Mouse (Mus musculus) heart, embryonic 12.5 days (tissue): ENCODE measurements around the gene Calm3. TPM values are rescaled to one million over a fixed set of nuclear protein-coding genes. Genes with fewer than 3 reads are reported as not detected.

Experiments used
- ATAC-seq: fragments of 200-750 bp; cut with Nextera tagmentation; 2 replicates; pipeline ENCODE4 v1.8.0; 2017; ENCODE audit warnings: moderate TSS enrichment, moderate library complexity; ENCODE audit not compliant: insufficient number of reproducible peaks, low FRiP score
- H3K27ac ChIP-seq: fragments of 300-500 bp; sonication (generic); 2 replicates; pipeline ENCODE4 v1.5.1; 2016; ENCODE audit warnings: mild to moderate bottlenecking, moderate library complexity; ENCODE audit not compliant: poor library complexity, severe bottlenecking
- H3K27me3 ChIP-seq: fragments of 300-500 bp; sonication (generic); replicated peaks from 2 replicates; pipeline ENCODE4 v1.6.1; 2016; ENCODE audit warnings: mild to moderate bottlenecking, moderate library complexity
- H3K36me3 ChIP-seq: fragments of 300-500 bp; sonication (generic); 2 replicates; pipeline ENCODE4 v1.6.1; 2016; ENCODE audit warnings: mild to moderate bottlenecking, moderate library complexity
- H3K4me1 ChIP-seq: fragments of 300-500 bp; sonication (generic); replicated peaks from 2 replicates; pipeline ENCODE4 v1.6.1; 2016; ENCODE audit warnings: mild to moderate bottlenecking
- H3K4me2 ChIP-seq: fragments of 300-500 bp; sonication (generic); 2 replicates; pipeline ENCODE4 v1.6.1; 2016; ENCODE audit warnings: mild to moderate bottlenecking, moderate library complexity
- H3K4me3 ChIP-seq: fragments of 300-500 bp; sonication (generic); 2 replicates; pipeline ENCODE4 v1.5.1; 2016; ENCODE audit warnings: mild to moderate bottlenecking
- H3K9ac ChIP-seq: fragments of 300-500 bp; sonication (generic); 2 replicates; pipeline ENCODE4 v1.6.1; 2016; ENCODE audit warnings: mild to moderate bottlenecking, moderate library complexity
- H3K9me3 ChIP-seq: fragments of 300-500 bp; sonication (generic); replicated peaks from 2 replicates; pipeline ENCODE4 v1.6.1; 2016; ENCODE audit warnings: mild to moderate bottlenecking, moderate library complexity
- WGBS: fragments of 180-500 bp; shearing (Covaris S2); methylation state at CpG from one replicate; pipeline ENCODE4 v1.1.7; 2016; 5-methylcytosine and 5-hydroxymethylcytosine counted together
- polyA plus RNA-seq: library from polyadenylated mRNA; unstranded; fragments of >200 nt; fragmentation: Nextera tagmentation; extraction: Ambion mirVana; gene quantifications from 2 replicates; pipeline ENCODE4 v1.2.1, GENCODE M21; 2016

The Calm3 gene
- polyA plus RNA-seq, 1 experiment from 2014 or later = 95.0 TPM

DNA sequence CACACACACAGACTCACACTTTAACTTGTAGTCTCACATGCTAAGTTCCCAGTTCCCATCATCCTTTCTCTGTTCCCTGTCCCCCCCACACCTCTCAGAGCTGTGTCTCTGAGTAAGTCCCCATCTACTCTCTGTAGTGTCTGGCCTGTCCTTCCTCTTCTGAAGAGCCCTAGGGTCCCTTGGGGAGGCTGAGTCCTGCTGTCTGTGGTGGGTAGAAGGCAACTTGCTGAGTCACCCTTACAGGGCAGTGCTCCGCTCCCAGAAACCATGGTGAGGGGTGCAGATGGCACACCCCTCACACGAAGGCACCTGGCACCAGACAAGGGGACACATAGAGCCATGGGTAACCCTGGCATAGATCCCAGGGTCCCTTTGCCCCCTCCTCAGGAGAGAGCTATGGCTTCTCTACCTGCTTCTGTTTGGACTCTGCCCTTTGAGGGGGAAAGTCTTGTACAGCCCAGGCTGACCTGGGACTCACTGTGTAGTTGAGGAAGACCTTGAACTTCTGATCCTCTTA, 20.4 kb downstream of the Calm3 start:
- peaks cover 64% of the 10 kb centered on the region for H3K27me3 ChIP-seq
- H3K9ac ChIP-seq = no peak overlapping the region
- no peaks in the 10 kb centered on the region for H3K9me3 ChIP-seq
- WGBS = 85% methylated on average over 2 of the region's 2 CpGs
- no peak overlapping the region for H3K4me2 ChIP-seq
- no peak overlapping the region for H3K27ac ChIP-seq
- H3K4me3 ChIP-seq = no peak overlapping the region
- no peaks in the 10 kb centered on the region for H3K36me3 ChIP-seq
- no peak for ATAC-seq
- H3K4me1 ChIP-seq = peaks cover 49% of the 10 kb centered on the region

GRCm38 (mm10) chr7:16900526-16900925, 23.4 kb downstream of the Calm3 start:
- Histone ChIP-seq H3K9me3 (no peaks in the 10 kb centered on the region), H3K9ac (no peak overlapping the region), H3K4me3 (no peak overlapping the region), H3K4me1 (peaks cover 21% of the 10 kb centered on the region), H3K27ac (no peak overlapping the region), H3K27me3 (peaks cover 66% of the 10 kb centered on the region), H3K4me2 (no peak overlapping the region), H3K36me3 (no peaks in the 10 kb centered on the region)
- ATAC-seq = no peak
- WGBS = 34% methylated on average over 5 of the region's 5 CpGs

DNA sequence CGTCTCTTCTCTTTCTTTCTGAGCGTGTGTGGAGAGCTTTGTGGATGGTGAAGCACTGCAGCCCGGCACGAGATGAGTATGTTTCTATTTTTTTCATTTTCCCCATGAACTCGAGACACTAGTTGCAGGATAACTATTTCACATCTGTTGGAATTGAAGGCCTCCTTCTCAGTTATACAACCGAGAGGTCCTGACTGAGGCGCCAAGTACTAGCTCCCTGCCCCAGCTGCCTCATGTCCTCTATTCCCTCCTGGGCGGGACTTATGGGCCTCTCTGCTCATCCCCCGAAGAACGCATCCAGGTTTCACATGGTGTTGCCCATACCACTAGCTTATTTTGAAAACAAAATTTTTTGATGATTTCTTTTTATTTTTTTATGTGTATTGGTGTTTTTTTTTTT, 28.4 kb downstream of the Calm3 start:
- peaks cover 55% of the 10 kb centered on the region for H3K27me3 ChIP-seq
- H3K4me1 ChIP-seq = peaks cover 42% of the 10 kb centered on the region
- no peaks in the 10 kb centered on the region for H3K9me3 ChIP-seq
- H3K4me2 ChIP-seq = peak overlapping the region; percentile 71
- no peaks in the 10 kb centered on the region for H3K36me3 ChIP-seq
- no peak for ATAC-seq
- H3K4me3 ChIP-seq = peak overlapping the region; percentile 20; the same call in 1 of the 2 replicates
- WGBS = 31% methylated on average over 10 of the region's 10 CpGs
- no peak overlapping the region for H3K27ac ChIP-seq
- H3K9ac ChIP-seq = no peak overlapping the region

- H3K4me3 ChIP-seq = peak overlapping the region; percentile 20
- no peaks in the 10 kb centered on the region for H3K9me3 ChIP-seq
- no peaks in the 10 kb centered on the region for H3K36me3 ChIP-seq
- H3K27me3 ChIP-seq = peaks cover 50% of the 10 kb centered on the region
- ATAC-seq = 0 out of 2 replicates have a peak, but pooled peaks have one; percentile 1
- no peak overlapping the region for H3K9ac ChIP-seq
- peaks cover 45% of the 10 kb centered on the region for H3K4me1 ChIP-seq
- under 1% methylated on average over 24 of the region's 24 CpGs for WGBS
- peak overlapping the region; percentile 71 for H3K4me2 ChIP-seq
- no peak overlapping the region for H3K27ac ChIP-seq
These were observed 28.9 kb downstream of the Calm3 start for GRCm38 (mm10) chr7:16895000-16895399.

DNA sequence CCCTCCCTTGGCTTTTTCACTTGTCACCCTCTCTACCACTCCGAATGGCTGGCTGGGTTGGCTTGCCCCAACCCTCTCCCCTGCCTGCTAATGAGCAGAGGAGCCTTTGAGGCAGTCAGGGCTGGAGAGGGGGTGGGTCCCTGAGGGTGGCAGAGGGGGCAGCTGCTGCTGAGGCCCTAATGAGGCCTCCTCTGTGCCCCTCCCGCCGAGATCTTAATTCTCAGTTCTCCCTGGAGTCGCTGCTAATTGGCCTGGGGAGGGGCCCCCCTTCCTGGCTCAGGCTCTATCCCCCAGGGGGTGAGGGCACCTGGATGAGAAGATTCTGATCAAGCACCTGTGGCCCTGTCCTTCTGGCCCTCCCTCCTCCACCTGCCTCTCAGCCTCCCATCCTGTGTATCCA, 29.6 kb downstream of the Calm3 start:
- peak overlapping the region; percentile 71; the same call in 1 of the 2 replicates for H3K4me2 ChIP-seq
- no peak overlapping the region for H3K27ac ChIP-seq
- peak overlapping the region; percentile 20; the same call in 1 of the 2 replicates for H3K4me3 ChIP-seq
- no peak for ATAC-seq
- no peak overlapping the region for H3K9ac ChIP-seq
- H3K9me3 ChIP-seq = 0 out of 2 replicates have a peak, but pooled peaks cover 5% of the 10 kb centered on the region
- 2% methylated on average over 4 of the region's 4 CpGs for WGBS
- peaks cover 3% of the 10 kb centered on the region; the same call in 1 of the 2 replicates for H3K36me3 ChIP-seq
- peaks cover 43% of the 10 kb centered on the region for H3K27me3 ChIP-seq
- H3K4me1 ChIP-seq = peaks cover 45% of the 10 kb centered on the region

GRCm38 (mm10) chr7:16893612-16894011, 30.3 kb downstream of the Calm3 start:
- H3K4me1 ChIP-seq = peaks cover 45% of the 10 kb centered on the region
- no peak overlapping the region for H3K27ac ChIP-seq
- WGBS = 5% methylated on average over 6 of the region's 6 CpGs
- peaks cover 40% of the 10 kb centered on the region for H3K27me3 ChIP-seq
- H3K36me3 ChIP-seq = peaks cover 7% of the 10 kb centered on the region; the same call in 1 of the 2 replicates
- no peak for ATAC-seq
- H3K4me3 ChIP-seq = peak overlapping the region; percentile 0; the same call in 1 of the 2 replicates
- peak overlapping the region; percentile 71 for H3K4me2 ChIP-seq
- H3K9me3 ChIP-seq = 0 out of 2 replicates have a peak, but pooled peaks cover 5% of the 10 kb centered on the region
- H3K9ac ChIP-seq = no peak overlapping the region

GRCm38 (mm10) chr7:16892352-16892730, 31.6 kb downstream of the Calm3 start:
- WGBS = 43% methylated on average over 9 of the region's 9 CpGs
- Histone ChIP-seq H3K9ac (peak overlapping the region; percentile 27; the same call in 1 of the 2 replicates), H3K4me1 (peaks cover 45% of the 10 kb centered on the region), H3K4me3 (peak overlapping the region; percentile 35), H3K27me3 (peaks cover 37% of the 10 kb centered on the region), H3K9me3 (0 out of 2 replicates have a peak, but pooled peaks cover 5% of the 10 kb centered on the region), H3K27ac (no peak overlapping the region), H3K36me3 (peaks cover 19% of the 10 kb centered on the region), H3K4me2 (peak overlapping the region; percentile 71)
- no peak for ATAC-seq

DNA sequence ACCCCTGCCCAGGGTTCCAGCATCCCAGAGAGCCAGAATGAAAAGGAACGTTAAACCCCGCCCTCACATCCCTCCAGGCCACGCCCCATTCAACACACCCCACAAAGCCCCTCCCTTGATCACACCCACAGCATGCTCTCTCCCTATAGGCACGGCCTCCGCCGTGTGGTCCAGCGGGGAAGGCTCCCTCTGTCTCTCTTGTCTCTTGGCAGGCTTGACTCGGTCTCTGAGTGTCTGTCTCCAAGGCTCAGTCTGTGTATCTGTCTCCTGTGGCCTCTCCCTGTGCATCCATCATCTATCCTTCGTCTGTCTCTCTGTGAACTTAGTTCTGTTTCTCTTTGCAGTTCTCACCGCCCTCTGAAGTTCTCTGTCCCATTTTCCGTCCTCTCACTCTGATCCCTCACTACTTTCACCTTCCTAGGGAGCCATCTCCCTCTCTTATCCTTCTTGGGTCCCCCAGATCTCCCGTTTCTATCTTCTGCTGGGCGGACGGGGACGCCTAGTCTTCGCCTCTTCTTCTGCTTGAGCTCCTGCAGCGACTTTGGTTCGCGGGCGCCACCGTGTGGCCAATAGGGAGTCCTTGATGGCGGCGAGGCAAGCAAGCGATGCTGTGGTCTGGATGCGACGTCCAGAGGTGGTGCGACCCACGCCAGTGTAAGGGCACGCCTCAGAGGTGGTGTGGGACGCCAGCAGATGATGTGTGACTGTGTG, 32.1 kb downstream of the Calm3 start, which contains the start of gene Gng8:
Gene Gng8, plus strand, starts transcription at position 146 of the 711 bp plus-strand sequence.
- under 1% methylated on average over 30 of the region's 30 CpGs for WGBS
- H3K4me2 ChIP-seq = peak within 1 kb of the TSS; percentile 71
- H3K9ac ChIP-seq = peak within 1 kb of the TSS; percentile 52; the same call in 1 of the 2 replicates
- peaks cover 45% of the 10 kb centered on the region for H3K4me1 ChIP-seq
- H3K4me3 ChIP-seq = peak within 1 kb of the TSS; percentile 35
- peaks cover 24% of the 10 kb centered on the region for H3K36me3 ChIP-seq
- H3K27me3 ChIP-seq = peaks cover 32% of the 10 kb centered on the region
- H3K9me3 ChIP-seq = 0 out of 2 replicates have a peak, but pooled peaks cover 5% of the 10 kb centered on the region
- H3K27ac ChIP-seq = peak within 1 kb of the TSS; percentile 77
- peak; percentile 83 for ATAC-seq

- ATAC-seq = peak; percentile 82
- peak overlapping the region; percentile 42; the same call in 1 of the 2 replicates for H3K9ac ChIP-seq
These were observed 33.0 kb downstream of the Calm3 start for GRCm38 (mm10) chr7:16890944-16891343.

GRCm38 (mm10) chr7:16890536-16890935, 33.4 kb downstream of the Calm3 start:
- Histone ChIP-seq H3K4me3 (peak overlapping the region; percentile 15), H3K27ac (peak overlapping the region; percentile 77), H3K9me3 (peaks cover 15% of the 10 kb centered on the region), H3K4me2 (peak overlapping the region; percentile 71), H3K9ac (peak overlapping the region; percentile 42; the same call in 1 of the 2 replicates), H3K4me1 (peaks cover 45% of the 10 kb centered on the region), H3K27me3 (peaks cover 36% of the 10 kb centered on the region), H3K36me3 (peaks cover 37% of the 10 kb centered on the region)
- 24% methylated on average over 6 of the region's 6 CpGs for WGBS
- ATAC-seq = 0 out of 2 replicates have a peak, but pooled peaks have one; percentile 0

More at GRCm38 (mm10) chr7:16890944-16891343, 33.0 kb downstream of the Calm3 start:
- Histone ChIP-seq H3K4me1 (peaks cover 45% of the 10 kb centered on the region), H3K4me3 (peak overlapping the region; percentile 15), H3K4me2 (peak overlapping the region; percentile 71), H3K36me3 (peaks cover 33% of the 10 kb centered on the region), H3K27me3 (peaks cover 32% of the 10 kb centered on the region), H3K27ac (peak overlapping the region; percentile 77), H3K9me3 (peaks cover 11% of the 10 kb centered on the region)
- 1% methylated on average over 23 of the region's 23 CpGs for WGBS

GRCm38 (mm10) chr7:16885905-16886304, 38.0 kb downstream of the Calm3 start:
- Histone ChIP-seq H3K36me3 (peaks cover 80% of the 10 kb centered on the region), H3K4me1 (peaks cover 35% of the 10 kb centered on the region), H3K4me3 (peak overlapping the region; percentile 34), H3K27ac (no peak overlapping the region), H3K9ac (peak overlapping the region; percentile 14; the same call in 1 of the 2 replicates), H3K27me3 (peaks cover 21% of the 10 kb centered on the region), H3K4me2 (peak overlapping the region; percentile 50; the same call in 1 of the 2 replicates), H3K9me3 (peaks cover 30% of the 10 kb centered on the region)
- 59% methylated on average over 59 of the region's 59 CpGs for WGBS
- no peak for ATAC-seq
